Mouse (Mus musculus) liver, embryonic 14.5 days (tissue): ENCODE measurements around the gene Osmr. TPM values are rescaled to one million over a fixed set of nuclear protein-coding genes. Genes with fewer than 3 reads are reported as not detected.

Experiments used
- ATAC-seq: fragments of 200-750 bp; cut with Nextera tagmentation; 2 replicates; pipeline ENCODE4 v1.8.0; 2017; ENCODE audit warnings: moderate number of reproducible peaks, mild to moderate bottlenecking, moderate library complexity; ENCODE audit not compliant: insufficient read depth
- DNase-seq, 3 experiments: peaks; one replicate each; pipeline ENCODE4 v3.0.0-alpha.2; 2012 to 2013; ENCODE audit warnings: low read depth in 3 of 3, low spot score in 3 of 3
- H3K27ac ChIP-seq: fragments of 300-500 bp; sonication (generic); 2 replicates; pipeline ENCODE4 v1.5.1; 2014; ENCODE audit warnings: moderate library complexity, mild to moderate bottlenecking, control low read depth, inconsistent platforms
- H3K27me3 ChIP-seq: fragments of 300-500 bp; sonication (generic); 2 replicates; pipeline ENCODE4 v1.6.1; 2014; ENCODE audit warnings: mild to moderate bottlenecking, low read length, moderate library complexity; ENCODE audit not compliant: control insufficient read depth, insufficient read depth
- H3K36me3 ChIP-seq: fragments of 300-500 bp; sonication (generic); replicated peaks from 2 replicates; pipeline ENCODE4 v1.6.1; 2014; ENCODE audit warnings: low read depth; ENCODE audit not compliant: control insufficient read depth, insufficient read depth
- H3K4me1 ChIP-seq, 2 experiments: fragments of 200-500 bp in 1 of 2; fragments of 300-500 bp in 1 of 2; sonication (generic) in 1 of 2; replicated peaks; 2 replicates each; pipeline ENCODE4 v1.6.1; 2012 to 2014; ENCODE audit warnings: antibody characterized with exemption in 1 of 2, inconsistent platforms in 1 of 2, low read length in 1 of 2; ENCODE audit not compliant: control insufficient read depth in 2 of 2, insufficient read depth in 2 of 2
- H3K4me2 ChIP-seq: fragments of 300-500 bp; sonication (generic); 2 replicates; pipeline ENCODE4 v1.6.1; 2014; ENCODE audit warnings: low read depth, mild to moderate bottlenecking, control low read depth, moderate library complexity
- H3K4me3 ChIP-seq, 2 experiments: fragments of 200-500 bp in 1 of 2; fragments of 300-500 bp in 1 of 2; sonication (generic) in 1 of 2; 2 replicates each; pipeline ENCODE4 v1.5.1; 2012 to 2014; ENCODE audit warnings: low read depth in 2 of 2, low read length in 2 of 2, mild to moderate bottlenecking in 2 of 2, control low read depth in 1 of 2, inconsistent platforms in 1 of 2, moderate library complexity in 1 of 2; ENCODE audit not compliant: insufficient read depth in 1 of 2
- H3K9ac ChIP-seq: fragments of 300-500 bp; sonication (generic); replicated peaks from 2 replicates; pipeline ENCODE4 v1.6.1; 2014; ENCODE audit warnings: mild to moderate bottlenecking, control low read depth, moderate library complexity
- H3K9me3 ChIP-seq: fragments of 300-500 bp; sonication (generic); 2 replicates; pipeline ENCODE4 v1.6.1; 2016; ENCODE audit warnings: low read length, mixed read lengths; ENCODE audit not compliant: control insufficient read depth
- CTCF ChIP-seq: IDR thresholded peaks from 2 replicates; pipeline ENCODE4 v1.5.1; 2016; ENCODE audit warnings: antibody characterized with exemption, low read depth, control low read depth
- EP300 ChIP-seq: IDR thresholded peaks from 2 replicates; pipeline ENCODE4 v1.6.1; 2016; ENCODE audit warnings: antibody characterized with exemption, low read depth
- WGBS: fragments of 180-500 bp; shearing (Covaris S2); extraction: QIAGEN DNeasy Blood & Tissue Kit; methylation state at CpG from one replicate; pipeline ENCODE4 v1.1.7; 2014; ENCODE audit not compliant: insufficient replicate concordance; 5-methylcytosine and 5-hydroxymethylcytosine counted together
- polyA plus RNA-seq, 2 experiments: library from polyadenylated mRNA; depleted of rRNA in 1 of 2; stranded (reverse) in 1 of 2; unstranded in 1 of 2; fragments of >200 nt; fragmentation: Nextera tagmentation in 1 of 2; extraction: Ambion mirVana in 1 of 2; gene quantifications; 2 replicates each; pipeline versions ENCODE4 v1.2.1 to v1.2.3; 2012 to 2014

The Osmr gene
- polyA plus RNA-seq, 2 experiments, result 0.17 to 0.28 TPM

- Histone ChIP-seq H3K4me1 (no peaks in the 10 kb centered on the region; a peak in 1 of 4 replicates), H3K4me3 (no peak overlapping the region), H3K36me3 (no peaks in the 10 kb centered on the region), H3K27ac (no peak overlapping the region), H3K4me2 (no peak overlapping the region), H3K9ac (no peak overlapping the region), H3K9me3 (no peaks in the 10 kb centered on the region), H3K27me3 (no peaks in the 10 kb centered on the region)
- ATAC-seq (no peak), DNase-seq (no peak)
- TF ChIP-seq EP300, result no peak
- no peak for TF ChIP-seq CTCF
- 37% methylated on average over 6 of the region's 6 CpGs for WGBS
Measured at GRCm38 (mm10) chr15:6901236-6901635, 26.5 kb upstream of the Osmr start.

DNA sequence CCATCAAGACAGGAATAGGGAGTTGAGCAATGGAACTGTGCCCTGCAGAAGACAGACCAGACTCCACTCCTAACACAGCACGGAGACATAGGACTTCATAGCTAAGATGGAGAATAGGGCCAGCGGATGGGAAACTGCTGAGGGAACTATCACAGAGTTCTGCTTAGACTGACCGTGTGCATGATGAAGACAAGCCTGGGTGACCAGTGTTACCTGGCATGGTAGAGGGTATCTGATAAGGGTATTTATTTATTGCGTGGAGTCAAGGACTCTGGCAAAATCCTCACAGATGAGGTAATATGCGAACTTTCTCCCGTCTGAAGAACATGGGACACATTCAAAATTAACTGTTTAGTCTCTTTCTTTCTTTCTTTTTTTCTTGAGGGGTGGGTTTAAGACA lies 9.5 kb upstream of the Osmr start:
- H3K4me3 ChIP-seq, result no peak overlapping the region
- no peak overlapping the region for H3K9ac ChIP-seq
- H3K27me3 ChIP-seq, result no peaks in the 10 kb centered on the region
- H3K9me3 ChIP-seq, result no peaks in the 10 kb centered on the region
- DNase-seq, result no peak
- H3K27ac ChIP-seq, result no peak overlapping the region
- ATAC-seq, result no peak
- WGBS, result 66% methylated on average over 6 of the region's 6 CpGs
- H3K4me2 ChIP-seq, result no peak overlapping the region
- no peaks in the 10 kb centered on the region for H3K36me3 ChIP-seq
- H3K4me1 ChIP-seq, result no peaks in the 10 kb centered on the region
- no peak for TF ChIP-seq CTCF
- no peak for TF ChIP-seq EP300

DNA sequence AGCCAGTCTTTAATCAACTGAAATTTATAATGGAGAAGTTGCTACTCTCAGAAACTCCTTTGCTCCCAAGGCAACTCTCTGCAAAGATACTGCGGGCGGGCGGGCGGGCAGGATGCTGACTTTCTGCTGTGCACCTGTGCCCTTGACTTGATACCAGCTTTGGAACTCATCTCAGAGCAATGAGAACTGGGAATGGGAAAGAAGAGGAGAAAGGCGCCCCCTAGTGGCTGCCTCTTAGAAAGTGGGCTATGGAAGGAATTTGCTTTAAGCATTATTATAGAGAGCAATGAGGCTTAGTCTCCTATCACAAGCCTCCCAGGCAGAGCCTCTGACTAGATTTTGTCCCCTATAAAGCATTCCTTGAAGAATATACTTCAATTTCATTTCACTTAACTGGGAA lies 9.0 kb upstream of the Osmr start:
- ATAC-seq, result no peak
- Histone ChIP-seq H3K4me3 (no peak overlapping the region), H3K9me3 (no peaks in the 10 kb centered on the region), H3K9ac (no peak overlapping the region), H3K27ac (no peak overlapping the region), H3K4me2 (no peak overlapping the region), H3K4me1 (no peaks in the 10 kb centered on the region), H3K36me3 (no peaks in the 10 kb centered on the region), H3K27me3 (no peaks in the 10 kb centered on the region)
- 34% methylated on average over 5 of the region's 5 CpGs for WGBS
- TF ChIP-seq CTCF, result peak; percentile 56
- TF ChIP-seq EP300, result no peak
- DNase-seq, result peak in 2 of 3 experiments; percentile 14 to 19

- WGBS, result 35% methylated on average over 4 of the region's 4 CpGs
- H3K27ac ChIP-seq, result no peak overlapping the region
- no peaks in the 10 kb centered on the region for H3K27me3 ChIP-seq
- no peak overlapping the region for H3K4me2 ChIP-seq
- DNase-seq (no peak), ATAC-seq (no peak)
- no peaks in the 10 kb centered on the region for H3K4me1 ChIP-seq
- H3K4me3 ChIP-seq, result no peak overlapping the region
- no peaks in the 10 kb centered on the region for H3K36me3 ChIP-seq
- TF ChIP-seq EP300, result no peak
- TF ChIP-seq CTCF, result 0 out of 2 replicates have a peak, but pooled peaks have one; percentile 10
- H3K9ac ChIP-seq, result no peak overlapping the region
- no peaks in the 10 kb centered on the region for H3K9me3 ChIP-seq
Measured at GRCm38 (mm10) chr15:6883091-6883490, 8.3 kb upstream of the Osmr start.

DNA sequence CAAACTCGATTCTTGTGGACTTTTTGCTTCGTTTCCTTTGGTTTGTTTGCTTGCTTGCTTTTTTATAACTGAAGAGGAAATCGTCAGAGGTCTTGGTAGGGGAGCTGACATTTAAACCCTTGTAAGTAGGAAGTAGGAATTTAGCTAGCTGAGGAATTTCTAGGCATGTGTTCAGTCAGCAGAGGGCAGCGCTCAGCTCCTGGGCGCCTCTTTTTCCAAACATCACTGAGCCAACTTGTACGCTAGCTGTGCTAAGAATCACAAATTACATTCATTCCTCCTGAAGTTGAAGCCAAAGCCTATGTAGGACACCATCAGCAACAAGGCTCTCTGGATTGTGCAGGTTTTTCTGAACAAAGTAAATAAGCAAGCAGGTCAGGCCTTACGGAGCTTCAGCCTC lies 7.4 kb upstream of the Osmr start:
- Histone ChIP-seq H3K4me3 (no peak overlapping the region), H3K9me3 (no peaks in the 10 kb centered on the region), H3K27me3 (no peaks in the 10 kb centered on the region), H3K4me1 (no peaks in the 10 kb centered on the region), H3K9ac (no peak overlapping the region), H3K27ac (no peak overlapping the region), H3K36me3 (no peaks in the 10 kb centered on the region), H3K4me2 (no peak overlapping the region)
- DNase-seq (no peak), ATAC-seq (no peak)
- 30% methylated on average over 7 of the region's 7 CpGs for WGBS
- TF ChIP-seq CTCF, result peak; percentile 34
- no peak for TF ChIP-seq EP300
